Mouse (Mus musculus) neural tube, embryonic 13.5 days (tissue): ENCODE measurements at regions not wholly inside any gene's neighbourhood (a gene's known extent, or its start where the extent isn't known, plus 50 kb on each side); places are given as distances from the start of the nearest gene placed in this dataset.

Source experiments
- ATAC-seq: fragments of 200-750 bp; cut with Nextera tagmentation; 2 replicates; pipeline ENCODE4 v1.8.0; 2017; ENCODE audit warnings: low read depth, mild to moderate bottlenecking, moderate TSS enrichment, moderate library complexity
- H3K27ac ChIP-seq: fragments of 300-500 bp; sonication (generic); replicated peaks from 2 replicates; pipeline ENCODE4 v1.5.1; 2015; ENCODE audit warnings: moderate library complexity, mild to moderate bottlenecking, inconsistent platforms
- H3K27me3 ChIP-seq: fragments of 300-500 bp; sonication (generic); 2 replicates; pipeline ENCODE4 v1.6.1; 2015; ENCODE audit warnings: mild to moderate bottlenecking, inconsistent platforms
- H3K36me3 ChIP-seq: fragments of 300-500 bp; sonication (generic); 2 replicates; pipeline ENCODE4 v1.6.1; 2015; ENCODE audit warnings: mild to moderate bottlenecking, inconsistent platforms
- H3K4me1 ChIP-seq: fragments of 300-500 bp; sonication (generic); replicated peaks from 2 replicates; pipeline ENCODE4 v1.6.1; 2015; ENCODE audit warnings: inconsistent platforms
- H3K4me2 ChIP-seq: fragments of 300-500 bp; sonication (generic); 2 replicates; pipeline ENCODE4 v1.6.1; 2015; ENCODE audit warnings: inconsistent platforms, mild to moderate bottlenecking, moderate library complexity
- H3K4me3 ChIP-seq: fragments of 300-500 bp; sonication (generic); 2 replicates; pipeline ENCODE4 v1.5.1; 2015; ENCODE audit warnings: mild to moderate bottlenecking, inconsistent platforms
- H3K9ac ChIP-seq: fragments of 300-500 bp; sonication (generic); 2 replicates; pipeline ENCODE4 v1.6.1; 2015; ENCODE audit warnings: moderate library complexity, mild to moderate bottlenecking, inconsistent platforms
- H3K9me3 ChIP-seq: fragments of 300-500 bp; sonication (generic); 2 replicates; pipeline ENCODE4 v1.6.1; 2016; ENCODE audit warnings: inconsistent platforms
- WGBS: fragments of 180-500 bp; shearing (Covaris S2); methylation state at CpG from one replicate; pipeline ENCODE4 v1.1.7; 2015; 5-methylcytosine and 5-hydroxymethylcytosine counted together

DNA sequence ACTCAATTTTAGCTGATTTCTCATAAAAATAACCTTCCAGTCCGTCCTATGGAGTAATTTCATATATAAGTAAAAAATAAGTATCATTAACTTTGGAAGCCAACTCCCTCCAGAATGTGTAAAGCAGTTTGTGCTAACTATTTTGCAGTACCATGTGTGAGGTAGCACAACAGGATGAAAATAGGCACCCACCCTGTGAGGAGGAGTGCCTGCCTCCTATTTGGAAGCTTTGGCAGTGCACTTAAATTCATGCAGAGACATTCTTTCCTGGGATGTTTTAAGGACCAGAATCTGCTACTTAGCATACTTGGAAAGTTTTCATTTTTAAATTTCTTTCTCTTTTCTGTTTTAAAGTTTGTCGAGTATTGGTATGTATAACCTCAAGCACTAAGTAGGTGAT, 336.8 kb downstream of the Gm21750 start:
- ATAC-seq, result no peak
- H3K9me3 ChIP-seq, result no peaks in the 10 kb centered on the region
- H3K9ac ChIP-seq, result no peak overlapping the region
- H3K4me3 ChIP-seq, result no peak overlapping the region
- H3K36me3 ChIP-seq, result no peaks in the 10 kb centered on the region
- H3K27me3 ChIP-seq, result no peaks in the 10 kb centered on the region
- 89% methylated on average over 2 of the region's 2 CpGs for WGBS
- no peak overlapping the region for H3K27ac ChIP-seq
- H3K4me2 ChIP-seq, result no peak overlapping the region
- H3K4me1 ChIP-seq, result no peaks in the 10 kb centered on the region

DNA sequence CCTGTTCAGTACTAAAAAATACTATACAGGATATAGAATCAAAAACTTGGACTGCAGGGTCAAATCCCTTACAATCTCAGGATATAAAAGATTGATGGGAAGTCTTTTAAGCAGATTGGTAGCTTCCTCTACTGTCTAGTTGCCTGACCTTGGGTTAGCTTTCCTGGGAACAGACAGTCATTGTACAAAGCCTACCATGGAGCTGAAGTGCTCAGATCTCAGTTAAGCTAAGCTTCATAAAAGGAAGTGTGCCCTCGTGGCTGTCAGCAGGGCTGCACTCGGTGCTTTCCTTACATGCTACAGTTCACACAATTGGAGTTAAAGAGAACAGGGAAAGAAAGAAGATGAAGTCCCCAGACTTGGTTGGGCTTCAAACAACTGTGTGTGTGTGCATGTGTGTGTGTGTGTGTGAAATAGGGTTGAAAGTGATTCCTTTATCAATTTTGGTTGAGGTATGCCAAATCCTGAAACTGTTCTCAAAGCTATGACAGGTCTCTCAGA, 338.4 kb downstream of the Gm21750 start:
- H3K9ac ChIP-seq, result no peak overlapping the region
- no peak overlapping the region for H3K4me2 ChIP-seq
- H3K9me3 ChIP-seq, result no peaks in the 10 kb centered on the region
- no peaks in the 10 kb centered on the region for H3K4me1 ChIP-seq
- H3K27ac ChIP-seq, result no peak overlapping the region
- no peaks in the 10 kb centered on the region for H3K27me3 ChIP-seq
- no peaks in the 10 kb centered on the region for H3K36me3 ChIP-seq
- ATAC-seq, result no peak
- 53% methylated on average over 2 of the region's 2 CpGs for WGBS
- no peak overlapping the region for H3K4me3 ChIP-seq

DNA sequence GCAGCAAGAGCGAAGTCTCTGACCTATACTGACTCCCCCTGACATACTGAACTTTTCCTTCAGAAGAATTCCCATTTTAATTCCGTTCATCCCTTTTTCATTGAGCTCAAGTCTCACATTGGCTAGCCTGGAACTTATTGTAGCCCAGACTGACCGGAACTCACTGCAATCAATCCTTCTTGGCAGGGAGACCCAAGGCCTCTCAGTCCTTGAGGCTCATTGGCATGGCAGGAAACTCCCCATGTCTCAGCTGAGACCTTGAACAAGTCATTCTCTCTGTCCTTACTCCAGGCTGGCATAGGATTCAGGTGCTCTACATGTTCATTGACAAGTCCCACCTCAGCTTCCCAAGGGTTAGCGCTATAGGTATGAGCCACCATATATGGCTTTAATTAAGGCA, 345.9 kb downstream of the Gm21750 start:
- H3K4me1 ChIP-seq, result no peaks in the 10 kb centered on the region; the same call in 1 of the 2 replicates
- WGBS, result 91% methylated on average over 4 of the region's 4 CpGs
- no peaks in the 10 kb centered on the region for H3K27me3 ChIP-seq
- no peak overlapping the region for H3K9ac ChIP-seq
- H3K27ac ChIP-seq, result no peak overlapping the region
- no peaks in the 10 kb centered on the region for H3K36me3 ChIP-seq
- no peak overlapping the region for H3K4me3 ChIP-seq
- H3K9me3 ChIP-seq, result no peaks in the 10 kb centered on the region
- no peak overlapping the region for H3K4me2 ChIP-seq
- no peak for ATAC-seq

DNA sequence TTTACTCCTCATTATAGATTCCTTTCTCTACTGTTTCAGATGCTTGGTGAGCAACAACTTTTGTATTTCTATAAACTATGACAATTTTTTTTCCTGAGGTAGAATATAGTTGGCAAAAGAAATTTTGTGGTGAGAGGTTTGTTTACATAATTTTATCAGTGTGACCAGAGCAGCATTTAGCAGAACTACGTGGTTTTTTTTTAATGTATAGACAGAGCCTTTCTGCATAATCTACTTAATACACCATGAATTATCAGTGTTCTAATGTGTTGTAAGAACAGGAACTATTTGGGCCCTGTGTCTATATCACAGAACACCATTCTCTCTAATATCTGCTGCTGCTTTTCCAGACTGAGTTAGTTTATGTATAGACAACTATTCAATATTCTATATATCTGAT, 350.5 kb downstream of the Gm21750 start:
- Histone ChIP-seq H3K36me3 (no peaks in the 10 kb centered on the region), H3K4me1 (no peaks in the 10 kb centered on the region), H3K4me3 (no peak overlapping the region), H3K9me3 (no peaks in the 10 kb centered on the region), H3K27me3 (no peaks in the 10 kb centered on the region), H3K4me2 (no peak overlapping the region), H3K9ac (no peak overlapping the region), H3K27ac (no peak overlapping the region)
- no peak for ATAC-seq
- WGBS, result 69% methylated on average over 1 of the region's 1 CpGs

DNA sequence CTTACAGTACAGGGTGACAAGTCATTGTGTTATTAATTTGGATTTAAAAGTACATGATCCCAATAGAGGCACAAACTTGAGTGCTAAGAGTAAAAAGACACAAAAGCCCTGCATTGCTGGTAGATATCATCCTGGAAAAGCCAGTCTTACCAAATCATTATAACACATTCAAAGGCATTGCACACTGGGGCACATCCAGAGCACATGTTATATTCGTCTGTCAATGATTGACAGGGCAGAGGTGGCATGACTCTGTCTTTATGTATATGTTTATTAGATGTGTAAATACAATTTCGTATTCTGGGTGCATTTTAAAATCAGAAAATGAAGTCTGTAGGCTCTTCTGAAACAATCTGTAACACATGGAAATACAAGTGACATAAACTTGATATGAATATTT, 358.4 kb downstream of the Gm21750 start:
- Histone ChIP-seq H3K4me2 (no peak overlapping the region), H3K27ac (no peak overlapping the region), H3K9me3 (no peaks in the 10 kb centered on the region), H3K9ac (no peak overlapping the region), H3K4me1 (no peaks in the 10 kb centered on the region), H3K36me3 (no peaks in the 10 kb centered on the region), H3K27me3 (no peaks in the 10 kb centered on the region), H3K4me3 (no peak overlapping the region)
- WGBS, result 78% methylated on average over 2 of the region's 2 CpGs
- no peak for ATAC-seq

DNA sequence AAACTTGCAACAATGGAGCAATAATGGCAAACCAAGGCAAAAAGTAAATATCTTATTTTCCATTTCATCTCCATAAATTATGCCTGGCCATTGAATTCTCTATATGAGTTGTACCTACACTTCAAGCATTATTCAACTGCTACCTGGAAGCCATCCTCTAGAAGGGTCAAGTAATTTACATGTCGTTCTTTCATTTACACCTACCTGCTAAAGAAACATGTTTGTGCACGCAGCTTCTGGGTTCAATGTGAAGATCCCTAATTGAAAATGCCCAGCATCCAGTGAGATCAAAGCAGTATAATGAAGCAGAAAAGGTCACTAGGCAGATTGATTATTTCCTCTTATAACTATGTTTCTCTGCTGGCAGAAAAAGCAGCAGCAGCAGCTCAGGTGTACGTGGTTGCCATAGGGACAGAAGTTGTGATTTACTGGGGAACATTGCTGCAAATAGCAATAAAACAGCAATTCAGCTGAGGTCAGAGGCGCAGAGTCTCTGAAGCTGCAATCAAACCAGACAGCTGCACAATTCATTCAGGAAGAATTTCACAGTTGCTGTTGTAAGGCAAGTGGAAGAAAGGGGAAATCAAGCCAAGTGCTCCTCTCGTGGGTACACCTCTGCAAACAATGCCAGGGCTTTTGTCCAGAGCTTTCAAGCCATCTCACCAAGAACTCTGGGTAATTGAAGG, 386.1 kb downstream of the Gm21750 start:
- Histone ChIP-seq H3K4me2 (peak overlapping the region; percentile 15; the same call in 1 of the 2 replicates), H3K9ac (no peak overlapping the region), H3K27ac (peak overlapping the region; percentile 73), H3K4me3 (no peak overlapping the region), H3K27me3 (no peaks in the 10 kb centered on the region), H3K9me3 (no peaks in the 10 kb centered on the region), H3K4me1 (peaks cover 11% of the 10 kb centered on the region), H3K36me3 (no peaks in the 10 kb centered on the region)
- 20% methylated on average over 5 of the region's 5 CpGs for WGBS
- ATAC-seq, result peak; percentile 81

- H3K9ac ChIP-seq, result no peak overlapping the region
- H3K4me3 ChIP-seq, result no peak overlapping the region
- 61% methylated on average over 6 of the region's 6 CpGs for WGBS
- peak; percentile 80 for ATAC-seq
- no peaks in the 10 kb centered on the region for H3K27me3 ChIP-seq
- H3K4me1 ChIP-seq, result peaks cover 11% of the 10 kb centered on the region
- H3K4me2 ChIP-seq, result peak overlapping the region; percentile 15; the same call in 1 of the 2 replicates
- no peaks in the 10 kb centered on the region for H3K9me3 ChIP-seq
- H3K36me3 ChIP-seq, result no peaks in the 10 kb centered on the region
- H3K27ac ChIP-seq, result peak overlapping the region; percentile 73
Observed at GRCm38 (mm10) chr14:74047695-74048280, 386.8 kb downstream of the Gm21750 start.

DNA sequence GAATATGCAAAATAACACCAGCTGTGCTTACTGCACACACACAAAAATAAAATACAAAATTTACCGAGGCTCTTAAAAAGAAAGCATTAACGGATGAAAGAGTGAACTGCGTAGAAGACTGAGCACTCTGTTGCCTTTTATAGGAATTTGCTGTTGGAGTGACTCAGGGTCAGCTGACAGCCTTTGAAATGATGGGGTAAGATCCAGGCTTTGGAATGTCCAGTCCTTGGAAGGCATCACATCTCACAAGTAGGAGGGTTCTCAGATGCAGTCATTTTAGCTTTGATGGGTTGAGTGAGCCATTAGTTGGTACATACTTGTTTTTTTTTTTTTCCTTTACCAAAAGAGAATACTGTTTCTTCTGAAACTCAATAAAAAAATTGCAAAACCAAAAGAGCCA, 387.4 kb downstream of the Gm21750 start:
- Histone ChIP-seq H3K27me3 (no peaks in the 10 kb centered on the region), H3K36me3 (no peaks in the 10 kb centered on the region), H3K4me3 (no peak overlapping the region), H3K4me1 (peaks cover 11% of the 10 kb centered on the region), H3K27ac (peak overlapping the region; percentile 73; the same call in 1 of the 2 replicates), H3K4me2 (no peak overlapping the region), H3K9ac (no peak overlapping the region), H3K9me3 (no peaks in the 10 kb centered on the region)
- no peak for ATAC-seq
- 81% methylated on average over 3 of the region's 3 CpGs for WGBS

DNA sequence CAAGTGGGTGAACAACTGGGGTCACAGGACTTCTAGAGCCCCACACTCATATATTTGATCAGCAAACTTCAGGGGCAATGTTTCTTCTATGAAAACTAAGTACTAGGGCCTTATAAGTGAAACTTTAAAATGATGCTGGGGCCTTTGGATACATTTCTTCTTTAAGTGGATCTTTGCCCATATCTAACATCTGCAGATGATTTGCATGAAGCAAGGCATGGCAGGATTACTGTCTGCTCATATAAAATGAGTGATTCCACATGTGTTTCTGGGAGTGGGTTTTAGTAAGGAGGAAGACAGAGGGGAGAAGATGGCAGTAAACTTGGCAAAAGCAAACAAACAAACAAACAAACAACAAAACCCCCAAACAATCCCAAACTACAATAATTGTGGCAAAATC, 405.0 kb downstream of the Gm21750 start:
- Histone ChIP-seq H3K27ac (no peak overlapping the region), H3K27me3 (no peaks in the 10 kb centered on the region), H3K4me3 (no peak overlapping the region), H3K9ac (no peak overlapping the region), H3K36me3 (no peaks in the 10 kb centered on the region), H3K4me2 (no peak overlapping the region), H3K9me3 (no peaks in the 10 kb centered on the region), H3K4me1 (no peaks in the 10 kb centered on the region)
- ATAC-seq, result no peak

- H3K9me3 ChIP-seq, result no peaks in the 10 kb centered on the region
- H3K27ac ChIP-seq, result no peak overlapping the region
- 73% methylated on average over 2 of the region's 2 CpGs for WGBS
- no peak overlapping the region for H3K4me2 ChIP-seq
- ATAC-seq, result no peak
- H3K36me3 ChIP-seq, result no peaks in the 10 kb centered on the region
- H3K4me3 ChIP-seq, result no peak overlapping the region
- H3K4me1 ChIP-seq, result no peaks in the 10 kb centered on the region
- H3K9ac ChIP-seq, result no peak overlapping the region
- H3K27me3 ChIP-seq, result no peaks in the 10 kb centered on the region
Observed at GRCm38 (mm10) chr14:74093016-74093415, 432.0 kb downstream of the Gm21750 start.

DNA sequence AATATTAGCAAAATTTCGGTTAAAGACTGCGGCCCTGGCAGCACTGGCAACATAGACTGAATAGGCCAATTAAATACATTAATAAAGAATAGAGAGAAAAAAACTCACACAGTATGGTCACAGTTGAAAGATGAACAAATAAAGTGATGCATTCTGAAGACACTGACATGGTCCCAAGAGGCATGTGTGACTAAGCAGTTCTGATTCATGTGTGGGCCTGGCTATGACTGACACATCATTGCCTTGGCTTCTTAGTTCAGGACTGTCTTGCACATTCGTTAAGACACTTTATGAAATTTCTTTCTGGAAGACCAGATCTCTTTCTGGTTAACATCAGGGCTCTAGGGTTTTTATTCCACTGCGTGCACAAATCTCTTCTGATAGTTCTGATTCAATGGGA, 438.7 kb downstream of the Gm21750 start:
- Histone ChIP-seq H3K9me3 (no peaks in the 10 kb centered on the region), H3K4me3 (no peak overlapping the region), H3K9ac (no peak overlapping the region), H3K36me3 (no peaks in the 10 kb centered on the region), H3K27me3 (no peaks in the 10 kb centered on the region), H3K4me2 (no peak overlapping the region), H3K27ac (no peak overlapping the region), H3K4me1 (no peaks in the 10 kb centered on the region)
- no peak for ATAC-seq
- 93% methylated on average over 4 of the region's 4 CpGs for WGBS

- no peak overlapping the region; the same call in 1 of the 2 replicates for H3K27ac ChIP-seq
- no peaks in the 10 kb centered on the region for H3K27me3 ChIP-seq
- ATAC-seq, result no peak
Observed at GRCm38 (mm10) chr14:74112603-74113002, 451.6 kb downstream of the Gm21750 start.

More at GRCm38 (mm10) chr14:74112603-74113002, 451.6 kb downstream of the Gm21750 start:
- Histone ChIP-seq H3K9ac (no peak overlapping the region), H3K36me3 (no peaks in the 10 kb centered on the region), H3K9me3 (no peaks in the 10 kb centered on the region), H3K4me2 (no peak overlapping the region), H3K4me3 (no peak overlapping the region), H3K4me1 (peaks cover 10% of the 10 kb centered on the region; the same call in 1 of the 2 replicates)
- 86% methylated on average over 2 of the region's 2 CpGs for WGBS
